Mouse (Mus musculus) MEL (cell line): Measurements from ENCODE around the gene Homer2. TPM values are rescaled to one million over a fixed set of nuclear protein-coding genes. Genes with fewer than 3 reads are reported as not detected.

Source experiments
- DNase-seq: peaks from one replicate; pipeline ENCODE4 v3.0.0; 2011; ENCODE audit warnings: low read depth, low spot score
- H3K27ac ChIP-seq: 2 replicates; pipeline ENCODE4 v1.5.1; 2012; ENCODE audit warnings: low read depth, mild to moderate bottlenecking, control low read depth, low read length, moderate library complexity; ENCODE audit not compliant: control insufficient read depth
- H3K27me3 ChIP-seq, 2 experiments: fragments of 150-350 bp in 1 of 2; sonication (generic) in 1 of 2; 2 replicates each; pipeline ENCODE4 v1.6.1; 2012; ENCODE audit warnings: low read length in 2 of 2, mild to moderate bottlenecking in 2 of 2, improper control_type of control experiment in 1 of 2, moderate library complexity in 1 of 2; ENCODE audit not compliant: insufficient read depth in 2 of 2, control insufficient read depth in 1 of 2
- H3K36me3 ChIP-seq, 2 experiments: 2 replicates each; pipeline ENCODE4 v1.6.1; 2012 to 2014; ENCODE audit warnings: low read length in 2 of 2, improper control_type of control experiment in 1 of 2, inconsistent platforms in 1 of 2, mild to moderate bottlenecking in 1 of 2; ENCODE audit not compliant: insufficient read depth in 2 of 2, control insufficient read depth in 1 of 2
- H3K4me1 ChIP-seq, 2 experiments: fragments of 150-350 bp in 1 of 2; sonication (generic) in 1 of 2; 2 replicates each; pipeline ENCODE4 v1.6.1; 2012; ENCODE audit warnings: low read length in 2 of 2, improper control_type of control experiment in 1 of 2, mild to moderate bottlenecking in 1 of 2; ENCODE audit not compliant: insufficient read depth in 2 of 2, control insufficient read depth in 1 of 2
- H3K4me3 ChIP-seq, 2 experiments: fragments of 150-350 bp in 1 of 2; sonication (generic) in 1 of 2; 2 replicates each; pipeline ENCODE4 v1.5.1; 2012; ENCODE audit warnings: low read depth in 2 of 2, low read length in 2 of 2, mild to moderate bottlenecking in 2 of 2, moderate library complexity in 2 of 2, control low read depth in 1 of 2, improper control_type of control experiment in 1 of 2; ENCODE audit not compliant: control insufficient read depth in 1 of 2, insufficient read depth in 1 of 2
- H3K79me2 ChIP-seq: 2 replicates; pipeline ENCODE4 v1.6.1; 2012; ENCODE audit warnings: mild to moderate bottlenecking, low read length, moderate library complexity; ENCODE audit not compliant: control insufficient read depth, poor library complexity, insufficient read depth
- H3K9ac ChIP-seq: 2 replicates; pipeline ENCODE4 v1.6.1; 2012; ENCODE audit warnings: low read depth, mild to moderate bottlenecking, control low read depth, low read length, moderate library complexity; ENCODE audit not compliant: control insufficient read depth, poor library complexity, severe bottlenecking
- H3K9me3 ChIP-seq: fragments of 150-350 bp; sonication (generic); replicated peaks from 2 replicates; pipeline ENCODE4 v1.6.1; 2012; ENCODE audit warnings: mild to moderate bottlenecking, low read length, improper control_type of control experiment, moderate library complexity; ENCODE audit not compliant: insufficient read depth
- CTCF ChIP-seq, 3 experiments: IDR thresholded peaks in 2 of 3; conservative IDR thresholded peaks in 1 of 3; 2 replicates each; pipeline ENCODE4 v1.5.1; 2011 to 2012; ENCODE audit warnings: low read length in 3 of 3, low read depth in 2 of 3, mild to moderate bottlenecking in 2 of 3, improper control_type of control experiment in 1 of 3, inconsistent platforms in 1 of 3, mixed read lengths in 1 of 3, moderate library complexity in 1 of 3; ENCODE audit not compliant: control insufficient read depth in 1 of 3, insufficient read depth in 1 of 3, poor library complexity in 1 of 3, severe bottlenecking in 1 of 3
- EP300 ChIP-seq, 2 experiments: IDR thresholded peaks; 2 replicates each; pipeline ENCODE4 v1.6.1; 2011; ENCODE audit warnings: improper control_type of control experiment in 2 of 2, low read length in 2 of 2, low read depth in 1 of 2, mild to moderate bottlenecking in 1 of 2
- ETS1 ChIP-seq: IDR thresholded peaks from 2 replicates; pipeline ENCODE4 v1.6.1; 2012; ENCODE audit warnings: low read depth, mild to moderate bottlenecking, inconsistent platforms, low read length, improper control_type of control experiment, moderate library complexity
- GABPA ChIP-seq: IDR thresholded peaks from 2 replicates; pipeline ENCODE4 v1.6.1; 2012; ENCODE audit warnings: low read depth, mild to moderate bottlenecking, inconsistent platforms, low read length, improper control_type of control experiment, moderate library complexity
- GATA1 ChIP-seq: IDR thresholded peaks from 2 replicates; pipeline ENCODE4 v1.6.1; 2011; ENCODE audit warnings: low read depth, low read length, improper control_type of control experiment
- HCFC1 ChIP-seq: IDR thresholded peaks from 2 replicates; pipeline ENCODE4 v1.6.1; 2012; ENCODE audit warnings: low read depth, mild to moderate bottlenecking, inconsistent platforms, low read length, improper control_type of control experiment, moderate library complexity
- KAT2A ChIP-seq: conservative IDR thresholded peaks from 2 replicates; pipeline ENCODE4 v1.6.1; 2012; ENCODE audit warnings: low read depth, low read length, improper control_type of control experiment, inconsistent platforms
- MAFK ChIP-seq: IDR thresholded peaks from 2 replicates; pipeline ENCODE4 v1.6.1; 2011; ENCODE audit warnings: low read depth, mild to moderate bottlenecking, low read length, improper control_type of control experiment, borderline replicate concordance
- MAZ ChIP-seq: IDR thresholded peaks from 2 replicates; pipeline ENCODE4 v1.6.1; 2012; ENCODE audit warnings: low read depth, mild to moderate bottlenecking, inconsistent platforms, low read length, improper control_type of control experiment
- MXI1 ChIP-seq: IDR thresholded peaks from 2 replicates; pipeline ENCODE4 v1.6.1; 2011; ENCODE audit warnings: mild to moderate bottlenecking, low read depth, low read length, improper control_type of control experiment
- MYC ChIP-seq: IDR thresholded peaks from 2 replicates; pipeline ENCODE4 v1.6.1; 2011; ENCODE audit warnings: low read depth, mild to moderate bottlenecking, low read length, improper control_type of control experiment, moderate library complexity
- POLR2A ChIP-seq, 2 experiments: IDR thresholded peaks; 2 replicates each; pipeline ENCODE4 v1.6.1; 2011 to 2012; ENCODE audit warnings: low read length in 2 of 2, mild to moderate bottlenecking in 2 of 2, control low read depth in 1 of 2, improper control_type of control experiment in 1 of 2, low read depth in 1 of 2, moderate library complexity in 1 of 2; ENCODE audit not compliant: control insufficient read depth in 1 of 2, insufficient read depth in 1 of 2, poor library complexity in 1 of 2
- POLR2AphosphoS5 ChIP-seq: IDR thresholded peaks from 2 replicates; pipeline ENCODE4 v1.6.1; 2012; ENCODE audit warnings: low read depth, borderline replicate concordance, mild to moderate bottlenecking, inconsistent platforms, low read length, moderate library complexity, mixed read lengths
- RAD21 ChIP-seq: IDR thresholded peaks from 2 replicates; pipeline ENCODE4 v1.6.1; 2011; ENCODE audit warnings: mild to moderate bottlenecking, low read depth, low read length, improper control_type of control experiment
- TBP ChIP-seq: IDR thresholded peaks from 2 replicates; pipeline ENCODE4 v1.8.0; 2011; ENCODE audit warnings: low read depth, low read length, improper control_type of control experiment
- TCF12 ChIP-seq: IDR thresholded peaks from 2 replicates; pipeline ENCODE4 v1.6.1; 2014; ENCODE audit warnings: low read depth, mild to moderate bottlenecking, inconsistent platforms, low read length, improper control_type of control experiment, moderate library complexity
- ZKSCAN1 ChIP-seq: IDR thresholded peaks from 2 replicates; pipeline ENCODE4 v1.6.1; 2012; ENCODE audit warnings: low read depth, mild to moderate bottlenecking, inconsistent platforms, low read length, improper control_type of control experiment, moderate library complexity
- ZNF384 ChIP-seq: IDR thresholded peaks from 2 replicates; pipeline ENCODE4 v1.6.1; 2012; ENCODE audit warnings: low read depth, mild to moderate bottlenecking, inconsistent platforms, low read length, improper control_type of control experiment
- polyA plus RNA-seq, 2 experiments: library from polyadenylated mRNA; stranded (reverse) in 1 of 2; unstranded in 1 of 2; fragments of >175 nt in 1 of 2; fragments of >200 nt in 1 of 2; gene quantifications; 2 replicates each; pipeline versions ENCODE4 v1.2.1 to v1.2.4; 2012; ENCODE audit warnings: low replicate concordance in 2 of 2, low read depth in 1 of 2; ENCODE audit not compliant: insufficient read length in 2 of 2, insufficient read depth in 1 of 2, missing spikeins in 1 of 2
- total RNA-seq: library from RNA; depleted of rRNA; stranded (reverse); fragments of 300-350 nt; gene quantifications from 2 replicates; pipeline ENCODE4 v1.2.3, GENCODE M21; 2012

Homer2 gene
- total and polyA plus RNA-seq, 3 experiments, result 18.4 to 39.0 TPM; not detected in 1

GRCm38 (mm10) chr7:81727716-81728115 is 20.4 kb upstream of the Homer2 start:
- H3K4me3 ChIP-seq, result no peak overlapping the region
- H3K27me3 ChIP-seq, result no peaks in the 10 kb centered on the region
- peaks cover 0 to 31% of the 10 kb centered on the region in 2 experiments; a peak in 2 of 4 replicates for H3K36me3 ChIP-seq
- H3K27ac ChIP-seq, result peak overlapping the region; percentile 36
- no peaks in the 10 kb centered on the region for H3K9me3 ChIP-seq
- H3K79me2 ChIP-seq, result no peaks in the 10 kb centered on the region
- no peak overlapping the region for H3K9ac ChIP-seq
- DNase-seq, result peak; percentile 74
- peaks cover 14 to 48% of the 10 kb centered on the region in 2 experiments for H3K4me1 ChIP-seq
- TF ChIP-seq HCFC1 (0 out of 2 replicates have a peak, but pooled peaks have one; percentile 29), EP300 (IDR thresholded peaks at IDR 0.05; ENCODE audit: low read depth in 1 of 2, low read length in 2 of 2) (peak in 1 of 2 experiments; percentile 7; a peak in 1 of 4 replicates), GABPA (no peak)

- H3K27me3 ChIP-seq, result no peaks in the 10 kb centered on the region
- H3K79me2 ChIP-seq, result no peaks in the 10 kb centered on the region
- peak overlapping the region; percentile 80 for H3K27ac ChIP-seq
- no peaks in the 10 kb centered on the region for H3K9me3 ChIP-seq
- H3K36me3 ChIP-seq, result peaks cover 0 to 26% of the 10 kb centered on the region in 2 experiments; a peak in 2 of 4 replicates
- H3K4me3 ChIP-seq, result no peak overlapping the region
- TF ChIP-seq ZKSCAN1, result no peak
- no peak for TF ChIP-seq KAT2A
- TF ChIP-seq RAD21, result no peak
- TF ChIP-seq MAZ, result no peak
- TF ChIP-seq POLR2AphosphoS5, result no peak
- peak overlapping the region; percentile 53 for H3K9ac ChIP-seq
- peaks cover 12 to 37% of the 10 kb centered on the region in 2 experiments for H3K4me1 ChIP-seq
- no peak for DNase-seq
These were observed 19.3 kb upstream of the Homer2 start for GRCm38 (mm10) chr7:81726728-81727005.

- TF ChIP-seq TCF12, result 0 out of 2 replicates have a peak, but pooled peaks have one; percentile 9
- TF ChIP-seq ETS1, result peak; percentile 45; the same call in 1 of the 2 replicates
- TF ChIP-seq GATA1, result peak; percentile 54; the same call in 1 of the 2 replicates
- peak; percentile 74 for TF ChIP-seq MAFK
- 0 out of 2 replicates have a peak, but pooled peaks have one; percentile 26 for TF ChIP-seq ZNF384
- TF ChIP-seq RAD21, result no peak
- TF ChIP-seq MYC, result 0 out of 2 replicates have a peak, but pooled peaks have one; percentile 14
- TF ChIP-seq POLR2A (IDR thresholded peaks at IDR 0.05; ENCODE audit: control insufficient read depth in 1 of 2, insufficient read depth in 1 of 2, low read depth in 1 of 2, low read length in 2 of 2, poor library complexity in 1 of 2), result peak in 1 of 2 experiments; percentile 33; a peak in 1 of 4 replicates
- no peak for TF ChIP-seq CTCF (IDR thresholded peaks at IDR 0.05 in 2 of 3, conservative IDR thresholded peaks at IDR 0.05 in 1 of 3; ENCODE audit: control insufficient read depth in 1 of 3, insufficient read depth in 1 of 3, low read depth in 2 of 3, low read length in 3 of 3, poor library complexity in 1 of 3, severe bottlenecking in 1 of 3)
- TF ChIP-seq MXI1, result no peak
- TF ChIP-seq MAZ, result no peak
- TF ChIP-seq EP300 (IDR thresholded peaks at IDR 0.05; ENCODE audit: low read depth in 1 of 2, low read length in 2 of 2), result peak; percentile 48 to 49; a peak in 3 of 4 replicates
- TF ChIP-seq TBP, result peak; percentile 37; the same call in 1 of the 2 replicates
- DNase-seq, result peak; percentile 84
- H3K4me1 ChIP-seq, result peaks cover 12 to 32% of the 10 kb centered on the region in 2 experiments
- H3K4me3 ChIP-seq, result peak overlapping the region; percentile 47 to 51
- no peaks in the 10 kb centered on the region for H3K27me3 ChIP-seq
- no peaks in the 10 kb centered on the region for H3K9me3 ChIP-seq
- no peaks in the 10 kb centered on the region for H3K79me2 ChIP-seq
- H3K36me3 ChIP-seq, result peaks cover 0 to 24% of the 10 kb centered on the region in 2 experiments; a peak in 2 of 4 replicates
- H3K9ac ChIP-seq, result peak overlapping the region; percentile 53
- peak overlapping the region; percentile 80 for H3K27ac ChIP-seq
These were observed 18.8 kb upstream of the Homer2 start for GRCm38 (mm10) chr7:81725986-81726727.
